Mouse (Mus musculus) liver, adult 2 months (tissue): Measurements from ENCODE around the gene Tas2r113.

Source experiments
- CTCF ChIP-seq: fragments of 200-500 bp; IDR thresholded peaks from 2 replicates; pipeline ENCODE4 v1.5.1; 2011; ENCODE audit warnings: low read depth, low read length, control low read depth
- POLR2A ChIP-seq: fragments of 200-500 bp; IDR thresholded peaks from 2 replicates; pipeline ENCODE4 v1.6.1; 2011; ENCODE audit warnings: low read length, control low read depth; ENCODE audit not compliant: insufficient read depth; ENCODE audit errors: extremely low read depth

- no peak for TF ChIP-seq CTCF
- no peak for TF ChIP-seq POLR2A
These were observed at the start of gene Tas2r113 for GRCm38 (mm10) chr6:132892711-132893110.
